Mouse (Mus musculus) embryo, embryonic 11 days (tissue): ENCODE measurements around the gene Rslcan18.
"Not testable (repeated sequence)": the region's sequence is repeated elsewhere in the genome, so short reads cannot be mapped to it uniquely, and the experiment has no call there.

Experiments used
- DNase-seq: peaks from one replicate; pipeline ENCODE4 v3.0.0-alpha.2; 2015

The Rslcan18 gene

GRCm38 (mm10) chr13:67116163-67116562, at the start of gene Rslcan18:
Gene Rslcan18 (minus strand): TSS chr13:67116263.
- not testable (repeated sequence) for DNase-seq

GRCm38 (mm10) chr13:67128038-67128721, 12.1 kb upstream of the Rslcan18 start:
- DNase-seq = peak; percentile 90

GRCm38 (mm10) chr13:67127507-67127906, 11.4 kb upstream of the Rslcan18 start:
- not testable (repeated sequence) for DNase-seq

- DNase-seq = no peak
Observed at GRCm38 (mm10) chr13:67124460-67124859, 8.4 kb upstream of the Rslcan18 start.

GRCm38 (mm10) chr13:67121360-67121759, 5.3 kb upstream of the Rslcan18 start, which contains the start of gene Zfp759:
Gene Zfp759 (plus strand): TSS chr13:67121660.
- not testable (repeated sequence) for DNase-seq

GRCm38 (mm10) chr13:67113287-67113686, 2.8 kb downstream of the Rslcan18 start:
- no peak for DNase-seq

GRCm38 (mm10) chr13:67112096-67112495, 4.0 kb downstream of the Rslcan18 start:
- DNase-seq = no peak

- no peak for DNase-seq
Observed at GRCm38 (mm10) chr13:67108821-67109206, 7.2 kb downstream of the Rslcan18 start.

GRCm38 (mm10) chr13:67108194-67108820, 7.8 kb downstream of the Rslcan18 start, which contains the start of gene Gm28557:
Gene Gm28557 (minus strand): TSS chr13:67108604.
- peak; percentile 96 for DNase-seq

- no peak for DNase-seq
Observed at GRCm38 (mm10) chr13:67107681-67108080, 8.4 kb downstream of the Rslcan18 start.

GRCm38 (mm10) chr13:67097876-67098275, 18.2 kb downstream of the Rslcan18 start, which contains the start of gene Zfp708:
Gene Zfp708 (minus strand): TSS chr13:67097976.
- DNase-seq = no peak

- no peak for DNase-seq
Observed at GRCm38 (mm10) chr13:67090154-67090553, 25.9 kb downstream of the Rslcan18 start.

- DNase-seq = no peak
Observed at GRCm38 (mm10) chr13:67081946-67082345, 34.1 kb downstream of the Rslcan18 start.

- DNase-seq = peak; percentile 83
Observed at GRCm38 (mm10) chr13:67081142-67081713, 34.8 kb downstream of the Rslcan18 start.

- no peak for DNase-seq
Observed at GRCm38 (mm10) chr13:67077244-67077643, 38.8 kb downstream of the Rslcan18 start.

GRCm38 (mm10) chr13:67072786-67073185, 43.3 kb downstream of the Rslcan18 start:
- no peak for DNase-seq

- DNase-seq = no peak
Observed at GRCm38 (mm10) chr13:67065386-67065785, 50.7 kb downstream of the Rslcan18 start.

- no peak for DNase-seq
Observed at GRCm38 (mm10) chr13:67062427-67062826, 53.6 kb downstream of the Rslcan18 start.

- DNase-seq = peak; percentile 94
Observed at GRCm38 (mm10) chr13:67060786-67061358, 55.2 kb downstream of the Rslcan18 start, which contains the start of gene Zfp712. Gene Zfp712 (minus strand): TSS chr13:67061170.

- DNase-seq = peak; percentile 1
Observed at GRCm38 (mm10) chr13:67060161-67060785, 55.8 kb downstream of the Rslcan18 start.
